Mouse (Mus musculus) liver, adult 2 months (tissue): ENCODE data around the gene Hddc3.

Experiments used
- CTCF ChIP-seq: fragments of 200-500 bp; IDR thresholded peaks from 2 replicates; pipeline ENCODE4 v1.5.1; 2011; ENCODE audit warnings: low read depth, low read length, control low read depth
- POLR2A ChIP-seq: fragments of 200-500 bp; IDR thresholded peaks from 2 replicates; pipeline ENCODE4 v1.6.1; 2011; ENCODE audit warnings: low read length, control low read depth; ENCODE audit not compliant: insufficient read depth; ENCODE audit errors: extremely low read depth

DNA sequence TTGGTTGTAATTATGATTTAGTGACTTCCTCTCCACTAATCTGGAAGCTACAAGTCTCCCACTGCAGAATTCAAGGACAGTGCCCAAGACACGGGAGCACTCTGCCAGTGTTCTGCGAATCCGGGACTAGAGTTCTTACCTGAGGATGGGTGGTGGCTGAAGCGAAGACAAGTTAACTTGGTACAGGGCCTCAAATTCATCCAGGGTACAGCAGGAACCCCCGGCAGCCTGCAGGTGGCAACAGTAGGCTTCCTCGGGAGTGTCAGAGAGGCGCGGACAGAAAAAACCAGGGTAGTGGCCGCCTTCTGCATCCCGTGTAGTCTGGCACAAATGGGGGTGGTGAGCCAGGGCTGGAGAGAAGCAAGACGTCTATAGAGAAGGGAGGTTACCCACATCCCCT lies 2.1 kb upstream of the Hddc3 start, which contains the start of gene Unc45a:
- TF ChIP-seq CTCF (peak; percentile 84), POLR2A (no peak)
